ENCODE assay signal across 12 mouse cellular contexts in the genomic region with DNA sequence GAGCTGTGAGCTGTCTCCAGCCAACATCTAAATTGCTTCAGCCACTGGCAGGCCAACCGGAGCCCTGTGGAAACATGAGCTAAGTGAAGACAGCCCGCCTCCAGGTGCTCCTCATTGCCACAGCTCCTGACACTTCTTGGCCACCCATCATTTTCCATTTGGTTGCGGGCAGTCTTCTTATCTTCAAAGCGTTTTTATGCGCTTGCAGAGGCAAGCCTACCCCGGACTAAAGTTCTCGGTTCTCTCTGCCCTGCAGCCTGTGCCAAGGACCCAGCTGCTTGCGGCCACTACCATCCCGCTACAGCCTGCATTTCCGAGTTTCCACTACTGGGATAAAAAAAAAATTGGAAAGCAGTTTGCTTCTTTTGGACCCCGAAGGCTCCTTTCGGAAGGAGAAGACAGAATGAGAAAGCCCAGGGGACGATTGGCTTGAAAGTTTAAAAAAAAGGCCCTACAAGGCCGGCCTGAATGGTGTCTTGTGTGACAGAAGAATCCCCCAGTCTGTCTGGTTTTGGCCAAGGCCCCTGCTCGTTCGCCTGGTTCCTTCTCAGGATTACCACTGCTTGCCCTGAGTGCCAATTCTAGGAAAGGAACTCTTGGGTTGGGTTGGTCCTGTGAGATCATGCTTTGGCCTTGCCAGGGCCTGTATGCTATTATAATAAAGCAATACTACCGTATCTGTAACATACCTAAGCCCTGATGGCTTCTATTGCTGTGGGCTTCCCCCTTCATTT.
DNase-seq lines count a peak whose midpoint lies in the region; ATAC-seq and TF ChIP-seq lines count a peak whose summit lies in the region.
"Had no signal": no experiment of that assay in that cellular context is flagged by ENCODE, and none has a peak within 500 bp of the region (broad histone marks: within the 10 kb centered on the region; RNA-seq: fewer than 3 reads in every experiment).

No protein-coding gene starts in this region.

- H3K9ac ChIP-seq in heart, embryonic 13.5 days = no peak overlapping the region
- H3K9ac ChIP-seq in lung, postnatal 0 days (replicated peaks; ENCODE audit: low read depth) = no peak overlapping the region
- H3K9ac ChIP-seq in forebrain, postnatal 0 days = no peak overlapping the region
- H3K9ac ChIP-seq in forebrain, embryonic 13.5 days = no peak overlapping the region
- H3K9ac ChIP-seq: intestine, embryonic 15.5 days; midbrain, embryonic 12.5 days; neural tube, embryonic 12.5 days had no signal

- no peaks in the 10 kb centered on the region for H3K27me3 ChIP-seq in heart, embryonic 13.5 days (replicated peaks)
- H3K27me3 ChIP-seq in lung, postnatal 0 days (replicated peaks; ENCODE audit: insufficient read depth, low read length) = no peaks in the 10 kb centered on the region
- no peaks in the 10 kb centered on the region; the same call in 1 of the 2 replicates for H3K27me3 ChIP-seq in forebrain, postnatal 0 days (ENCODE audit: insufficient read depth, low read length)
- no peaks in the 10 kb centered on the region for H3K27me3 ChIP-seq in forebrain, embryonic 13.5 days
- H3K27me3 ChIP-seq: intestine, embryonic 15.5 days; midbrain, embryonic 12.5 days; neural tube, embryonic 12.5 days had no signal

- H3K4me2 ChIP-seq in heart, embryonic 13.5 days = peak overlapping the region; percentile 22; the same call in 1 of the 2 replicates
- H3K4me2 ChIP-seq in lung, postnatal 0 days (replicated peaks; ENCODE audit: low read depth, low read length) = no peak overlapping the region
- H3K4me2 ChIP-seq in forebrain, postnatal 0 days (ENCODE audit: low read depth) = no peak overlapping the region
- H3K4me2 ChIP-seq in forebrain, embryonic 13.5 days = no peak overlapping the region
- H3K4me2 ChIP-seq: intestine, embryonic 15.5 days; liver, embryonic 11.5 days; midbrain, embryonic 12.5 days; neural tube, embryonic 12.5 days had no signal

- no peaks in the 10 kb centered on the region for H3K36me3 ChIP-seq in heart, embryonic 13.5 days
- H3K36me3 ChIP-seq in lung, postnatal 0 days (ENCODE audit: insufficient read depth, low read length) = no peaks in the 10 kb centered on the region
- no peaks in the 10 kb centered on the region for H3K36me3 ChIP-seq in forebrain, postnatal 0 days (ENCODE audit: insufficient read depth)
- H3K36me3 ChIP-seq in forebrain, embryonic 13.5 days (ENCODE audit: poor library complexity, severe bottlenecking) = no peaks in the 10 kb centered on the region
- H3K36me3 ChIP-seq: intestine, embryonic 15.5 days; midbrain, embryonic 12.5 days; neural tube, embryonic 12.5 days had no signal

- H3K27ac ChIP-seq in heart, embryonic 13.5 days (replicated peaks) = no peak overlapping the region
- no peak overlapping the region for H3K27ac ChIP-seq in lung, postnatal 0 days (ENCODE audit: low read length)
- no peak overlapping the region for H3K27ac ChIP-seq in forebrain, postnatal 0 days (ENCODE audit: low read depth, low read length)
- no peak overlapping the region for H3K27ac ChIP-seq in forebrain, embryonic 13.5 days
- H3K27ac ChIP-seq: intestine, embryonic 15.5 days; midbrain, embryonic 12.5 days; neural tube, embryonic 12.5 days had no signal

- TF ChIP-seq CTCF in lung, postnatal 0 days (IDR thresholded peaks at IDR 0.05) = no peak
- TF ChIP-seq CTCF in forebrain, postnatal 0 days (IDR thresholded peaks at IDR 0.05; ENCODE audit: low read depth) = no peak

- H3K4me3 ChIP-seq in heart, embryonic 13.5 days = no peak overlapping the region
- no peak overlapping the region for H3K4me3 ChIP-seq in lung, postnatal 0 days (ENCODE audit: low read depth, low read length)
- H3K4me3 ChIP-seq in forebrain, postnatal 0 days (ENCODE audit: low read depth, low read length) = no peak overlapping the region
- no peak overlapping the region for H3K4me3 ChIP-seq in forebrain, embryonic 13.5 days
- H3K4me3 ChIP-seq: intestine, embryonic 15.5 days; midbrain, embryonic 12.5 days; neural tube, embryonic 12.5 days had no signal

- no peaks in the 10 kb centered on the region for H3K9me3 ChIP-seq in heart, embryonic 13.5 days
- no peaks in the 10 kb centered on the region for H3K9me3 ChIP-seq in lung, postnatal 0 days (ENCODE audit: low read length)
- no peaks in the 10 kb centered on the region for H3K9me3 ChIP-seq in forebrain, postnatal 0 days (ENCODE audit: low read length)
- no peaks in the 10 kb centered on the region for H3K9me3 ChIP-seq in forebrain, embryonic 13.5 days (replicated peaks)
- H3K9me3 ChIP-seq: intestine, embryonic 15.5 days; midbrain, embryonic 12.5 days; neural tube, embryonic 12.5 days had no signal

- WGBS in heart, embryonic 13.5 days = 51% methylated on average over 17 of the region's 17 CpGs
- WGBS in lung, postnatal 0 days = 54% methylated on average over 17 of the region's 17 CpGs
- whole genome bisulfite sequencing in forebrain, postnatal 0 days = 84% methylated on average over 17 of the region's 17 CpGs
- 87% methylated on average over 17 of the region's 17 CpGs for WGBS in forebrain, embryonic 13.5 days

- no peak for ATAC-seq in heart, embryonic 13.5 days (ENCODE audit: extremely low read depth, insufficient number of reproducible peaks, low FRiP score, low TSS enrichment)
- ATAC-seq in lung, postnatal 0 days = peak; percentile 51
- no peak for ATAC-seq in forebrain, postnatal 0 days
- no peak for ATAC-seq in inflammation-experienced regulatory T-cells, adult 6 months
- ATAC-seq in forebrain, embryonic 13.5 days = no peak
- ATAC-seq: intestine, embryonic 15.5 days had no signal

- no peak for TF ChIP-seq EP300 in lung, postnatal 0 days (IDR thresholded peaks at IDR 0.05)

- peak; percentile 17 for DNase-seq in embryo, embryonic 10 days (ENCODE audit: low spot score)
- no peak for DNase-seq in embryo, embryonic 10.5 days (ENCODE audit: low spot score)
- DNase-seq in fat pad, adult 2 months (ENCODE audit: extremely low read depth, low read depth, low spot score) = peak; percentile 84
- DNase-seq in lung, postnatal 0 days (ENCODE audit: low spot score) = peak; percentile 36
- no peak for DNase-seq in forebrain, postnatal 0 days

- H3K4me1 ChIP-seq in heart, embryonic 13.5 days = peaks cover 11% of the 10 kb centered on the region; the same call in 1 of the 2 replicates
- no peaks in the 10 kb centered on the region for H3K4me1 ChIP-seq in lung, postnatal 0 days (ENCODE audit: insufficient read depth, low read depth, low read length)
- no peaks in the 10 kb centered on the region for H3K4me1 ChIP-seq in forebrain, postnatal 0 days (ENCODE audit: insufficient read depth)
- peaks cover 3% of the 10 kb centered on the region; the same call in 1 of the 2 replicates for H3K4me1 ChIP-seq in forebrain, embryonic 13.5 days
- H3K4me1 ChIP-seq: intestine, embryonic 15.5 days; neural tube, embryonic 12.5 days had no signal

Comparison
In these comparisons a context has a peak if more than half of its experiments do, and no peak if none do; other contexts are left out.
1. DNase-seq: peak in embryo, embryonic 10 days (single experiment), fat pad, adult 2 months (single experiment) and lung, postnatal 0 days (single experiment); none in embryo, embryonic 10.5 days (single experiment) and forebrain, postnatal 0 days (single experiment).